Mouse (Mus musculus): Measurements from ENCODE around the gene Stat2.
A peak's percentile ranks its signal among the peaks of the same experiment; 100 is the strongest.
"Not testable (repeated sequence)": the region's sequence is repeated elsewhere in the genome, so short reads cannot be mapped to it uniquely, and the experiment has no call there.

Stat2 gene

DNA sequence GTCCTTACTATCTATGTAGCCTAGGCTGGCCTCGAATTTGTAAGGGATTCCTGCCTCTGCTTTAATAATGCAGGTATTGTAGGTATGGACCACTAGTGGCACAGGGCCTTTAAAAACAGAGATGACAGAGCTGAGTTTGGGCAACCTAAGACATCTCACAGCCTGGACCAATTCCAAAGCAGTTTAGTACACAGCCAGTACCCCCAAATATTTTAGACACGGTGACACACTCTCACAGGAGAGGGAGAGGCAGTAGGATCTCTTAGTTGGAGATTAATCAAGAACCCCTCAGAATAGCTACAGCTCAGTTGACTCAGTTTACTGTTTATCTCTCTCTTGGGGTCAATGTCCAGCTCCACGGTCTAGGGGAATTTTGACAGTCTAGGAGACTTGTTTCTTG, 32.0 kb downstream of the Stat2 start:
- DNase-seq, result no peak

DNA sequence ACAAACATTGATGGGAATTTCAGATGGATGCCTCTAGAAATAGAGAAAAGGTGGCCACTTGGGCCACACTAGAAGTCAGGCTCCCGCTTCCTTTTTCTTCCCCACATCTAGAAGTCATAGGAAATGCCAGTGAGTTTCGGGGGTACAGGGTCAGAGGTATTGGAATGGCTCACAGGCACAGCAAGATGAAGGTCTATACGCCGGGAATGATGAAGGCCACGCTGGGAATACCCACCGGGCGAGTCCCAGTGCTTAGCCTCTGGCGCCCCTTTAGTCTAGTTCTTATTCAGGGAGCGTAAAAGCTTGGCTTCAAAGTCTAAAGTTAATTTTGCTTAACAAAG, 32.4 kb downstream of the Stat2 start:
- DNase-seq, result no peak

DNA sequence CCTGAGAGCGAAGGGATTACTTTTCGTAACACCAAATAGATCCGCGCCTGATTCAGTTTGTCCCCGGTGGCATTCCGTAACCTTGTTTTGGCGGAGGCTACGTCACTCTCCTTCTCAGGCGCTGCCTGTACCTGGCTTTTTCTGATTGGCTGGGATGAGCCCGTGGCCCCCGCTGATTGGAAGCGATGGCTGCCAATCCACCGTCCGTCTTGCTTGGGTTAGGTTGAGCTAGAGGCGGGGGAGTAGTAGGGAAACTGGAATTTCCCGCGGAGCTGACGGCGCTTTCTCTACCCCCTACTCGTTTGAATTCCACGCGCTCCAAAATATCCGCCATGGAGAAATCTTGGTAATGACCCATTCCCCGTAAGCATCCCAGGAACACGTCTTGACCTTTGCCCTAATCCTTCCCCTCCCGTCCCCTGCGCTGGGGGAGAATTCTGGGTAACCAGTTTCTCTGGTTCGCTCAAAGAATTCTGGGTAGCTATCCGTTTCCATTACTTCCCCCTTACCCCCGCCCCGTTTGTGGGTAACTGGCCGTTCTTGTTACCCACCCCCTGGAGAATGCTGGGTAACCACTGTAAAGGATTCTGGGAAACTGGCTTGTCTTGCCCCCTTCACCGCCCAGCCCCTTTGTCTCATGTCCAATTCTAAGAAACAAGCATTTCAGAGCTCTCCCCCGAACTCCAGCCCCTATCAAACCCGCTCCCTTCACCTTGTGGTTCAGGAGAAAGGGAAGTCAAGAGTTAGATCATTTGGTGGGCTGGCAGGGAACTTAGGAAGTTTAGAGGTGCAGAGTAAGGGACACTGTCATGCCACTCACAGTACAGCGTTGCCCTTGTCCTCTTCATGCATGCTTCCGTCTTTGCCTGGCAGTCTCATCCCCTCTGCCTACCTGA, 33.0 kb downstream of the Stat2 start, which contains the start of gene Pan2:
Pan2 (plus strand) TSS at position 210 of the 896 bp plus-strand sequence.
- DNase-seq, result peak; percentile 98

DNA sequence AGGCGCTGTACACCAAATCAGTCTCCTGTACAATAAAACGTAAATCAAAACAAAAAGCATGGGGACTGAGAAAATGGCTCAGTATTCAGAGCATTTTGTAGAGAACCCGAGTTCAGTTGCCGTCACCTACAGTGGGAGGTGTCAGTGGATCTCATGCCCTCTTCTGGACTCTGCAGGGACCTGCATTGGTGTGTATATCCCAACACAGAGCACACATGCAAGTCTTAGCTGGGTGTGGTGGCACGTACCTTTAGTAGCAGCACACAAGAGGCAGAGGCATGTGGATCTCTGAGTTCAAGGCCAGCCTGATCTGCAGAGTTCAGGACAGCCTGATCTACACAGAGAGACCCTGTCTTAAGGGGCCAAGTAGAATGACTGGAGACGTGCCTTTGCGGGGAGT, 39.3 kb downstream of the Stat2 start:
- DNase-seq, result no peak

DNA sequence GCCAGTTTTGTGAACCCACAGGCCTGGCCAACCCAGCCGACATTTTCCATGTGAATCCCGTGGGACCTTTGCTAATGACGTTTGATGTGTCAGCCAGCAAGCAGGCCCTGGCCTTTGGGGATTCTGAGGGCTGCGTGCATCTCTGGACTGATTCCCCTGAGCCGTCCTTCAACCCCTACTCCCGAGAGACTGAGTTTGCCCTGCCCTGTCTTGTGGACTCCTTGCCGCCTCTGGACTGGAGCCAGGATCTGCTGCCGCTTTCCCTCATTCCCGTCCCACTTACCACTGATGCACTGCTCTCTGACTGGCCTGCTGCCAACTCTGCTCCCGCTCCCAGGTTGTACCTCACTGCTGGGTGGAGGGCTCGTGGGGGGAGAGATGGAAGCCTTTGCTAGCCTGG, 39.8 kb downstream of the Stat2 start:
- DNase-seq, result no peak

DNA sequence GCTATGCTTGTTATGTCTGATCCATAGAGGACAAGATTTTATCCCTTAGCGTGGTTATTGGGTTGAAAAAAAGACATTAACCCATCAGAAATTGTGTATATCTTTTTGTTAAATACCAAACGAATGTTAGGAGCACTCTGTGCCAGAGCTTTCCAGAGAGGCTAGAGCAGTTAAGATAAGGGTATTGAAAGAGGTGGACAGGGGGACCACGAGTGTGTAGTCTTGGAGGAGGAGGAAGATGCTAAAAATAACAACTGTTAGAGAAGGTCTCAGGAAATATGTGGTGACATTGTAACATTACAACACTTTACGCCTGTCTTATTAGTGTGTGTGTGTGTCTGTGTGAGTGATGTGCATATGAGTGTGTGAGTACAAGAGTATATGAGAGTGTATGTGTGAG, 40.5 kb downstream of the Stat2 start:
- DNase-seq, result no peak

DNA sequence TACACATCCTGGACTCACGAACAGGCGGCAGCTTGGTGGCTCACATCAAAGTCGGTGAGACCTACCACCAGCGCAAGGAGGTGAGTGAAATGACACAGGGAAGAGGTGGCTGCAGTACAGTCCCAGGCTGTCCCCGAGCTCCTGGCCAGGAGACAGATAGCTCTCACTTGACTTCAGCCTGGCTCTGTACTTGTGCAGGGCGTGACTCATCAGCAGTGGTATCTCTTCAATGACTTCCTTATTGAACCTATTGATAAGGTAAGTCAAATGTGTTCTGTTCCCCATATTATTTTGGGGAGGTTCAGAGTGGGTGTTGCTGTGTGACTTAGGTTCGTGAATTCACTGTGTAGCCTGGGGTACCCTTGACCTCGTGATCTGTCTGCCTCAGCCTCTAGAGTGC, 45.2 kb downstream of the Stat2 start:
- DNase-seq, result no peak

DNA sequence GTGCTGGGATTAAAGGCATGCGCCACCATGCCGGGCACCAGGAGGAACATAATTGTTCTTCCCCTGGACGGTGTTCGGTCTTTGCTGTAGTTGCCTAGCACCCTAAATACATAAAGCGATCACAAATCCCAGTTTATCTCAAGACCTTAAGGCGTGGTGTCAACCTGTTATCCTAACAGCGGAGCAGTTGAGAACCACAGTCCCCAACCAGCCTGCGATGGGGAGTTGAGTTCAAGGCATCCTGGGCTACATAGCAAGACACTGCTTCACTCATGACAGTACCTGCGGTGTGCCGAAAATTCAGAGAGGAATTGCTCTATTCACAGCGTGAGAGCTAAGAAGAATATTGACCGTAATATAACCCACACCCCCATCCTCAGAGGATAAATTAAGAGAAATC, 51.3 kb downstream of the Stat2 start:
- peak; percentile 22 for DNase-seq

DNA sequence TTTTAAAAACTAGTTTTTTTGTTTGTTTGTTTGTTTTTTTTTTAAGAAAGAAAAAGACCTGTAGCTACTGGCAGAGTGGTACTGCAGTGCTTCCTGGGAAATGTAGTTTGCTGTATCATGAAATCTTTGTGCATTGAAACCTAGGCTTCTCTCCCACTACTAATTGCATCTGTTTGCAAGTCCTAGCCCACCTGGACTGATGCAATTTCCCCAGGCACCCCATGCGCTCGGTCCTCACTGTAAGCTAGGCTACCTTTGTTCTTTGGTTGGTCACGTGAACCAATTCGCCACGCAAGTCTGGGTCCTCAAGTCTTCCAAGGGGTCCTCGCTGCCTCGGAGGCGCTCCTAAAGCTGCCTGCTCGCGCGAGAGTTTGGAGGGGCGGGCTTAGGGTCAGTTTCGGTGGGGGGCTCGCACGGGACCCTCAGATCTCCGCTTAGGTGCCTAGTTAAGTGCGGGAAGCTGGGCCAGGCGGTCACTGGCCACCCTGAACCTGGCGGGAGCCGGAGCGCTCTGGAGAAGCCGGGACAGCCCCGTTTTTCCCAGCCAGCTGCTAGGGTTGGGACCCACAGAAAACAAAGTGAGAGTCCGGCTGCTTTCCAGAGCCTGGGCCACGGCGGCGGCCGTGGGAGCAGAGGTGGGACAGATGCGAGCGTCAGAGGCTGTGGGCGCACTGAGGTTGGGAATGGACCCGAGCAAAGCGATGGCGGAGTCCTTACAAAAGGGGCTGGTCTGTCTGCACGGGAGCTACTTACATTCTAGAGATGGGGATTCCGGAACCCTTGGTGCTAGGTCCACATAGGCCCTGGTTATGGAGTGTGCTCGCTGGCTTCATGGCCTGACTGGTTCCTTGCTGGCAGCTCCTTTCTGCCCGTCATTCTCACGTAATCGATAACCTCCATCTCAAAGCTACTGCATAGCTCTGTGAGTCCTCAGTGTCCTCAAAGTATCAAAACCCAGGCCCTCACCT, 52.1 kb downstream of the Stat2 start, which contains the start of gene Cnpy2:
Cnpy2 (plus strand) TSS at position 319 of the 968 bp plus-strand sequence.
- peak; percentile 98 for DNase-seq

DNA sequence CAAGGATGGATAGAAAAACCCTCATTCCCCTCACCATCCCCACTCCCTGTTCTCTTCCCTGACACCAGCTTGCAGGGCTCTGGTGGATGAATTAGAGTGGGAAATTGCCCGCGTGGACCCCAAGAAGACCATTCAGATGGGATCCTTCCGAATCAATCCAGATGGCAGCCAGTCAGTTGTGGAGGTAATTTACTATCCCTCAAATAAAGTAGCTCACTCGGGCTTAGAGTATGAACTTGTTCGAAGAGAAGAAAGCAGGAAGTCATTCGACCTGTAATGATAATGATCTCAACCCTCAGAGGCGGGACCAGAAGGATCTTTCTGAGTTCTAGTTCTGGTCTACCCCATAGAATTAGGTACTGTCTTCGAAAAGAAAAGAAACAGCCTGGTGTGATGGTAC, 53.2 kb downstream of the Stat2 start:
- no peak for DNase-seq

DNA sequence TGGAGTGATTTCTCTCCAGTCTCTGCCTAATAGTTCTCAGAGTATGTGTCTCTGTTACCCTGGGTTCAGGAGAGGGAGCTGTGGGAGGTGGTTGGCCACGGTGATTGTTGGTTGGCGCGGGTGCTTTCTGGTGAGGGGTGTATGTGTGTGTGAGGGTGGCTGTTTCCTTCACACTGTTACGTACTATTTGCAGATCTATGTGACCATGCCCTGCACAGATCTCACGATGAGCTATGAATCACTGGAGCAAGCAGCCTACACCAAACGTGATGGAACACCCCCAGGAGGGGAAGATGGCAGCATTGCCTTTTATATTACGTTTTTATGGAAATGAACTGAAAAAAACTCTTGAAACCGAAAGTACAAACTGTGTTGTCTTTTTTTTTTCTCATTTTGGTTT, 56.5 kb downstream of the Stat2 start:
- no peak for DNase-seq

DNA sequence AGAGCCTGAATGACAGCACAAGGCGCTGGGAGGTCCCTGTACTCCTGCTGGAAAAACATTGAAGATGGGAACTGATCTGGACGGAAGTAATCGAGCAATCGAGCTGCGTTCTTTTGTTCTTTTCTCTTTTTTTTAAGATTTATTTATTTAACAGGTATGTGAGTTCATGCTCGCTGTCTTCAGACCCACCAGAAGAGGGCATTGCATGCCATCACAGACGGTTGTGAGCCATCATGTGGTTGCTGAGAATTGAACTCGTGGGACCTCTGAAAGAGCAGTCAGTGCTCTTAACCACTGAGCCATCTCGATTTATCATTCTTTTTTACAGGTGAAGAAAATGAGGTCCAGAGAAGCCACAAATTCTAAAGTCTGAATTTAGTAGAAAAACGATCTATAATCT, 57.3 kb downstream of the Stat2 start:
- no peak for DNase-seq

DNA sequence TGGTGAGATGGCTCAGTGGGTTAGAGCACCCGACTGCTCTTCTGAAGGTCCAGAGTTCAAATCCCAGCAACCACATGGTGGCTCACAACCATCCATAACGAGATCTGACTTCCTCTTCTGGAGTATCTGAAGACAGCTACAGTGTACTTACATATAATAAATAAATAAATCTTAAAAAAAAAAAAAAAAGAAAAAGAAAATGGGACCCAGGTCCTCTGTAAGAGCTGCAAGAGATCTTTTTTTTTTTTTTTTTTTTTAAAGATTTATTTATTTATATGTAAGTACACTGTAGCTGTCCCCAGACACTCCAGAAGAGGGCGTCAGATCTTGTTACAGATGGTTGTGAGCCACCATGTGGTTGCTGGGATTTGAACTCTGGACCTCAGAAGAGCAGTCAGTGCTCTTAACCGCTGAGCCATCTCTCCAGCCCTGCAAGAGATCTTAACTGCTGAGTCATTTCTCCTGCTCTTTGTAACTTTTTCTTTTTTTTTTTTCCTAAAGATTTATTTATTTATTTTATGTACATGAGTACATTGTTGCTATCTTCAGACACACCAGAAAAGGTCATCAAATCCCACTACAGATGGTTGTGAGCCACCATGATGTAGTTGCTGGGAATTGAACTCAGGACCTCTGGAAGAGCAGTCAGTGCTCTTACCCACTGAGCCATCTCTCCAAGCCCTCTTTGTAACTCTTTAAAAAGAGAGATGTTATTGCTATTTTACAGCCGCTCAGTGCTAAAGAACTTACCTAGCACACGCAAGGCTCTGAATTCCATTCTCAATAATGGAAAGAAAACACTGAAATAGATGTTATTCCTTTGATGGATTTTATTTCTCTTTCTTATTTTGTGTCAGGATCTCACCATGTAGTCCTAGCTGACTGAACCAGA, 62.2 kb downstream of the Stat2 start:
- DNase-seq, result not testable (repeated sequence)

DNA sequence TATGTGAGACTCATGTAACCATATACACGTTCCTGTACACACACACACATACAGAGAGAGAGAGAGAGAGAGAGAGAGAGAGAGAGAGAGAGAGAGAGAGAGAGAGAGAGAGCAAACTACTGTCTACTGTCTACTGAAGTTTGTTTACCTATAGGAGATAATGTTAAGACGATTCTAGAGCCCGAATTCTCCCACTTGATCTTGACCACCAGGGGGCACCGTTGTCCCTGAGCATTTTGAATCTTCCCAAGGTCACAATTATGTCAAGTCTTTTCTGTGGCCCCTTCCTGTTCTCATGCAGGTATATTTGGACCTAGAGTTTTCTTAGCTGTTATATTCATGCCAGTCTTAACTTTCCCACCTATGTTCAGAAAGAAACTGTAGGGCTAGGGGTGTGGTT, 65.2 kb downstream of the Stat2 start:
- peak; percentile 81 for DNase-seq

DNA sequence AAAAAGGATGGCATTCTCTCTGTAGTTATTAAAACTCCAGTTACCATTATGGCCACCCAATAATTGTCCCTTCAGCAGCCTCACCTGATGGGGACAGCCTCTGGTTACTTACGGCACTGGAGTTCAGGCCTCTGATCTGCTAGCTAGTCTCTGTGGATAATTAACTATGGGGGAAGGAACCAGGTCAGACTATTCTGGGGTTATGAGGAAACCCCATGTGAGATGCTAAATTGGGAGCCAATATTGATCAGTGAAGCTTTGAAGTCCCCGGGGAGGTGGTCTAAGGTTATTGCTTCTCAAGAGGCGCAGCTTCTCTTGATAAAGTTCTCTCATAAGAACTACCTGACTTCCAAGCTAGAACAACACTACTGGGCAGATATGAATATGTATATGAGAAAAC, 65.8 kb downstream of the Stat2 start:
- no peak for DNase-seq

DNA sequence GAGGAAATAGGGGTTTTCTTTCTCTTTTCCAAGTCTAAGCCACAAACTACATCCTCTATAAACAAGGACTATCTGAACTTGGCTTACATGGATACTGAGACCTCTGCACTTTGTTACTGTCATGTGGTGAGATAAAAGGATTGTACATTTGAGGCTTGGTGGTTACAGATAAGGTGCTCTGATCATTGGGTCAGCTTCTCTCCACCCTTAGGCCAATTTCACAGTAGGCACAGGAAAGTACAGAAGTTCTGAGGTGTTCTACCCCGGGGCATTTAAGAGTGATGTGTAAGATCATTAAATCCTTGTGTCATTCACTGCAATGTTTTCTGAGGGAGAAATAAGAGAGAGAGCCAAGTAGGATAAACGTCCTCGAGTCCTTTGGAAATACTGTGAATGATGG, 66.2 kb downstream of the Stat2 start:
- no peak for DNase-seq

DNA sequence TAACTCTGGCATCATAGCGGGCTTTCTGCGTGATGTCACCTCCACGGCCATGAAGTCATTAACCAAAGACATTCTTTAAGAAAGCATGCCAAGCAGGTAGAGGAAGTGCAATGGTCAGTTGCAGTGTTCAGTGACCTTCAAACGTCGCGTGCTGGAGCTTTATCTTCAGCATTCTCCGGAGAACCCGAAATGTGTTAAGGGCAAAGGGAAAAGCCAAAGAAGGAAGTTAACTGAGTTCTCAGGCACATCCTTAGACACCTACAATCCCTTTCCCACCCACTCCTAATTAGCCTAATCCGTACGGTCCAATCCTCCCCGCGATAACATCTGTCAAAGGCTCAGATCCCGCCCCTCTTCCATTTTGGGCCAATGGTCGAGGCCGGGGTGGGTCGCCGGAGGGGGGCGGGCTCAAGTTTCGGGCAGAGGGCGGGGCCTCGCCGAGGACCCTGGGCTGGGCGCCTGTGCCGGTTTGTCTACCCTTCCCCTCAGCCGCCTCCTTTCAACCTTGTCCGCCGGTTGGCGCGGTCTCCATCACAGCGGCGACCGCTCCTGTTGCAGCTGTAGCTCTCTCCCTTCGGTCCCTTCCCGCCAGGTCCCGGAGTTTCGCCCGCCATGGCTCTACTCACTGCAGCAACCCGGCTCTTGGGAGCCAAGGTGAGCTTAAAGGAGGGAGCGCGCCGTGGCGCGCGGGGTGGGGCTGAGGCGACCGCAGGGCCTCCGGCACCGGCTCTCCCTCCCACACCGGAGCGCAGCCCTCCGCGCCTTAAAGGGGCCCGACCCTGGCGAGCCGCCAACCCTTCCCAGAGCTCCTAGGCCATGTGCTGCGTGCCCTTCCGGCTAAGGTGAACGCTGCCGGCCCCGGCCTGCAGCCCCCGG, 67.2 kb downstream of the Stat2 start, which contains the start of gene Cs:
Cs (plus strand) TSS at position 429 of the 876 bp plus-strand sequence.
- DNase-seq, result peak; percentile 98

DNA sequence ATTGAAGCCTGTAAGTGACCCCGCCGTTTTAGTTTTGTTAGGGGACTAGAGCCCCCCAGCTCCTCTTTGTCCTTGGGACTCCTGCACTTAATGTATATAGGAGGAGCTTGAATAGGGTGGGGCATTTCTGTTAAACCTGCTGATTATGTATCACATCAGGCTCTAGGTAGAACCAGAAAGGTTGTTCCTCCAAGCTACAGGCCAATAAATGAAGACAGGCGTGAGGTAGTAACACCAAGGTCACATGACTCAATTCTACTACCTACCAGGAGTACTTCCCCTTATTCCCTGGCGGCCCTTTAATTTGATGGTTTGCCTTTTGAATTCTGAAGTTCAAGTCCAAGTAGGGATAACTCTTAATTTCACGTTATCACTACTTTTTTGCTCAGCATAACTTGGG, 68.1 kb downstream of the Stat2 start:
- DNase-seq, result no peak

DNA sequence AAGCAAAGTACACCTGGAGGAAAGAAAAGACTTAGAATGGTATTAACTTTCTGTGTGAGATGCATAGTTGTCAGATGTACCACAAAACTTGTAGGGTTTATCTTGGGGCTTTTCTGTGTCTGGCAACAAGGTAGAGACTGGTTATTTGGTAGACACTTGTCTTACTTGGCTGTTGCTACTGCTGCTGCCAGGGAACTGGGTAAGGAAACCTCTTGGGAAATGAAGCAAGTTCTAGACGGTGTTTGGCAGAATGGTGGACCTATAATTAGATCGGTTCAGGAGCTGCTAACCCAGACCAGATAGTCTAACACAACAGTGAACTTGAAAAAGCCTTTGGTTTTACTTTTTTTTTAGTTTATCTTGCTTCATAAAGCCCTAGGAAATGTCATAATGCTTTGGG, 68.6 kb downstream of the Stat2 start:
- no peak for DNase-seq

DNA sequence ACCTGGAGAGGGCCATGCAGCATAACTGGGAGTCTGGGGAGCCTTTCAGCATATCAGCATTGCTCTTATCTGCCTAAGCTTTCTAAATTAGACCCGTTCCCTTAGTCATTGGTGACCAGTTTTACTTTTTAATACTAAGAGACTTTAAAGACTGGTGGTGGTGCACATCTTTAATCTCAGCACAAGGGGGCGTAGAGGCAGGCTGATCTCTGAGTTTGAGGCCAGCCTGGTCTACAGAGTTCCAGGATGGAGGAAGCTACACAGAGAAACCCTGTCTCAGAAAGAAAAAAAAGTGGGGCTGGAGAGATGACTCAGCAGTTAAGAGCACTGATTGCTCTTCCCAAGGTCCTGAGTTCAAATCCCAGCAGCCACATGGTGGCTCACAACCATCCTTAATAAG, 69.9 kb downstream of the Stat2 start:
- peak; percentile 15 for DNase-seq

Data from embryo, embryonic 11 days (tissue).